In the genomic region with DNA sequence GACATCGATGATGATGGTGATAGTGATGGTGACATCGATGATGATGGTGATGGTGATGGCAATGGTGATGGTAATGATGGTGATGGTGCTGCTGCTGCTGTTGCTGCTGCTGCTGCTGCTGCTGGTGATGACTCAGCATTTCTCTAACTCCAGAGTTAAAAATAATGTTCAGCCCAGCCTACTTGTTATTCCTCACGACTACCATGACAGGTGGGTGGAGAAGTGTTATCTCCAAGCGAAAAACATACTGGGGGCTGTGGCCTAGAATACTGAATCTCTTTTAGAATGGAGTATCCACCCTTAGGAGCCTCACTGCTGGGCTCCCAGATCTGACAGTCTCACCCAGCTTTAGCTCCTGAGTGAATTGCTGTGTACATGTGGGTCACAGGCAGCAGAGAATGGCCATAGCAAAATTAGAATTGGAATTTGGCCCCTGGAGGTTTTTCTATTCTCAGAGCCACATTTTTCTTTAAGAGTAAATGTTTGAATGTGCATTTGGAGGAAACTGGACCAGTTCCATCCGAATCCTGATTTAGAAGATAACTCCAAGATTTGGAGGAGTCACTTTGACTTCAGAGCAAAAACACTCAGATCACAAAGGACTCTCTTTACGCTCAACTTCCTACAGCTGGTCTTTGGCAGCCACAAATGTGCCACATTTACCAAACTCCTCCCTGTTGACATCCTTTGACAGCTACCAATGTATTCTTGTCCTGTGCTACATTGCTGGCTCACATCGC, we compare ENCODE assay signal across 16 mouse cellular contexts. TPM values are rescaled to one million over a fixed set of nuclear protein-coding genes. Genes with fewer than 3 reads are reported as not detected.
DNase-seq lines count a peak whose midpoint lies in the region; ATAC-seq and TF ChIP-seq lines count a peak whose summit lies in the region.
"Had no signal": no experiment of that assay in that cellular context is flagged by ENCODE, and none has a peak within 500 bp of the region (broad histone marks: within the 10 kb centered on the region; RNA-seq: fewer than 3 reads in every experiment).

No protein-coding gene starts in this region.

- TF ChIP-seq CTCF in olfactory bulb, adult 2 months (IDR thresholded peaks at IDR 0.05; ENCODE audit: insufficient read depth, low read depth, low read length) = no peak

- ATAC-seq in megakaryocyte progenitor cell, adult 5-6 weeks (replicated peaks; ENCODE audit: poor library complexity) = no peak

- peak overlapping the region; percentile 49 for H3K27ac ChIP-seq in olfactory bulb, adult 2 months (ENCODE audit: insufficient read depth, low read depth, low read length)
- H3K27ac ChIP-seq: heart, embryonic 15.5 days; hindbrain, embryonic 10.5 days; neural tube, embryonic 13.5 days had no signal

- DNase-seq in frontal cortex, adult 2 months (ENCODE audit: extremely low spot score in 1 of 2, low spot score in 1 of 2) = peak; percentile 76 to 77
- no peak for DNase-seq in frontal cortex, postnatal 14 days (ENCODE audit: low spot score in 2 of 2)
- DNase-seq in right cerebral cortex, adult 2 months (ENCODE audit: low spot score in 2 of 2) = peak; percentile 54 to 59
- no peak for DNase-seq in right cerebral cortex, postnatal 4 days
- DNase-seq in liver = peak; percentile 43
- DNase-seq in thymus, adult 18-20 months = no peak
- DNase-seq: B cell, adult 2 months; kidney, adult 2 months; kidney, postnatal 25 days; lung, postnatal 14 days had no signal

- no peak overlapping the region for H3K4me3 ChIP-seq in olfactory bulb, adult 2 months (ENCODE audit: insufficient read depth, low read depth, low read length)
- H3K4me3 ChIP-seq: heart, embryonic 15.5 days; hindbrain, embryonic 10.5 days; neural tube, embryonic 13.5 days had no signal

- WGBS in olfactory bulb, adult 2 months = 46% methylated on average over 7 of the region's 7 CpGs

- peaks cover 12% of the 10 kb centered on the region for H3K4me1 ChIP-seq in olfactory bulb, adult 2 months (ENCODE audit: control insufficient read depth, insufficient read depth, low read length)

- no peak for TF ChIP-seq POLR2A in olfactory bulb, adult 2 months (IDR thresholded peaks at IDR 0.05; ENCODE audit: insufficient read depth, low read depth, low read length)

RNA-seq across cellular contexts. Expression of gene Aim2, which starts 4.6 kb away (rescaled TPM):
- 2.3 and 3.4 TPM in 2 replicates for polyA plus RNA-seq in frontal cortex, adult 2 months (2012; rRNA removed)
- polyA plus RNA-seq in olfactory bulb, adult 2 months (2012; ENCODE audit: insufficient read depth, insufficient read length, low replicate concordance, missing spikeins) = not detected in 2 replicates
- 56.5 and 62.8 TPM in 2 replicates for total RNA-seq in megakaryocyte progenitor cell, adult 5-6 weeks (2015)
- 65.3 and 67.4 TPM in 2 replicates for total RNA-seq in megakaryocyte progenitor cell, adult 5-6 weeks (2017)

RNA-seq across cellular contexts. Expression of gene Cadm3, which starts 12.2 kb away (rescaled TPM):
- 360 and 371 TPM in 2 replicates for polyA plus RNA-seq in frontal cortex, adult 2 months (2012; rRNA removed)
- 88.8 TPM in 1 of 2 replicates, not detected in the other for polyA plus RNA-seq in olfactory bulb, adult 2 months (2012; ENCODE audit: insufficient read depth, insufficient read length, low replicate concordance, missing spikeins)
- total RNA-seq in megakaryocyte progenitor cell, adult 5-6 weeks (2015) = 0.22 TPM in 1 of 2 replicates, not detected in the other
- total RNA-seq in megakaryocyte progenitor cell, adult 5-6 weeks (2017) = 0.14 TPM in 1 of 2 replicates, not detected in the other

RNA-seq across cellular contexts. Expression of gene Ackr1, which starts 21.7 kb away (rescaled TPM):
- polyA plus RNA-seq in frontal cortex, adult 2 months (2012; rRNA removed) = 115 and 129 TPM in 2 replicates
- not detected in 2 replicates for polyA plus RNA-seq in olfactory bulb, adult 2 months (2012; ENCODE audit: insufficient read depth, insufficient read length, low replicate concordance, missing spikeins)
- not detected in 2 replicates for total RNA-seq in megakaryocyte progenitor cell, adult 5-6 weeks (2015)
- not detected in 2 replicates for total RNA-seq in megakaryocyte progenitor cell, adult 5-6 weeks (2017)
- total RNA-seq: monocyte, adult 5-6 weeks had no signal

Comparison
In these comparisons a context has a peak if more than half of its experiments do, and no peak if none do; other contexts are left out.
1. DNase-seq: peak in frontal cortex, adult 2 months (2 of 2), right cerebral cortex, adult 2 months (2 of 2) and liver (single experiment); none in frontal cortex, postnatal 14 days (0 of 2), right cerebral cortex, postnatal 4 days (single experiment) and thymus, adult 18-20 months (0 of 2).